Mouse (Mus musculus) olfactory bulb, adult 2 months (tissue): Measurements from ENCODE around the gene Rnf208.

Experiments used
- CTCF ChIP-seq: fragments of 200-500 bp; IDR thresholded peaks from 2 replicates; pipeline ENCODE4 v1.5.1; 2012; ENCODE audit warnings: low read depth, mild to moderate bottlenecking, low read length, moderate library complexity; ENCODE audit not compliant: insufficient read depth
- POLR2A ChIP-seq: fragments of 200-500 bp; IDR thresholded peaks from 2 replicates; pipeline ENCODE4 v1.6.1; 2012; ENCODE audit warnings: mild to moderate bottlenecking, low read depth, low read length, moderate library complexity; ENCODE audit not compliant: insufficient read depth

DNA sequence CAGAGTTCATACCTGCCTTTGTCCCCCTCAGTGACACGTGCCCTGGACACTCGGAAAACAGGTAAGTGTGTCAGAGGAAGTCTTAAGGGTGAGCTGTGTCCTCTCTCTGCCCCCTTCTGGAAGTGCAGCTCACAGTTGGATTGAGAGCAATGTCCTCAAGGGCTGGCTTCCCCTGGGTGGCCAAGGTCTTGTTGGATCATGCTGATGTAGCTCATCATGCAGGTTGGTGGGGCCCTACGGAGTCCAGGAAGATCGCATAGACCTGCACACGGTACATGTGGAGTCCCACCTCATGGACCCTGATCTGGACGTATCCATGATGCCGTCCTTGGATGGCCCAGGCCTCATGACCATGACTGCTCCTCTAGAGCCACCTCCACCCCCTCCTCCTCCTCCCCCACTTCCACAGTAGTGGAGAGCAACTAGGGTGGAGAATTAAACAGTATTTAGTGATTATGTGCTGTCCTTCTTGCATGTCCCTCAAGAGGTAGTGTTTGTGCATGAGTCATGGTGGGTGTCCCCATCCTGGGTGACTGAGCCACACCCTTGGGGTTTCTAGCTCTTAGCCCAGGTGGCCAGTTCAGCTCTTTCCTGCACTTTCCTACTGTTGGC lies 46.8 kb downstream of the Rnf208 start:
- 0 out of 2 replicates have a peak, but pooled peaks have one; percentile 29 for TF ChIP-seq POLR2A
- TF ChIP-seq CTCF, result no peak
